Mouse (Mus musculus) erythroblast, adult 5-6 weeks (primary cell): ENCODE measurements around the gene Tcte3. TPM values are rescaled to one million over a fixed set of nuclear protein-coding genes. Genes with fewer than 3 reads are reported as not detected.
"Not testable (repeated sequence)": the region's sequence is repeated elsewhere in the genome, so short reads cannot be mapped to it uniquely, and the experiment has no call there.

ENCODE experiments used
- ATAC-seq: replicated peaks from 2 replicates; pipeline ENCODE4 v1.8.0; 2016; ENCODE audit warnings: moderate number of reproducible peaks, mild to moderate bottlenecking, moderate TSS enrichment, inconsistent platforms; ENCODE audit not compliant: poor library complexity, low FRiP score, severe bottlenecking
- total RNA-seq, 2 experiments: library from RNA; stranded (forward) in 1 of 2; stranded (reverse) in 1 of 2; fragments of 150-400 nt in 1 of 2; fragments of 200-764, 138-1000 nt in 1 of 2; gene quantifications; 2 replicates each; pipeline versions ENCODE4 v1.2.3 to v1.2.4; 2015 to 2017; ENCODE audit warnings: low replicate concordance in 2 of 2

The Tcte3 gene
- total RNA-seq, 2 experiments from 2014 or later, result not detected

DNA sequence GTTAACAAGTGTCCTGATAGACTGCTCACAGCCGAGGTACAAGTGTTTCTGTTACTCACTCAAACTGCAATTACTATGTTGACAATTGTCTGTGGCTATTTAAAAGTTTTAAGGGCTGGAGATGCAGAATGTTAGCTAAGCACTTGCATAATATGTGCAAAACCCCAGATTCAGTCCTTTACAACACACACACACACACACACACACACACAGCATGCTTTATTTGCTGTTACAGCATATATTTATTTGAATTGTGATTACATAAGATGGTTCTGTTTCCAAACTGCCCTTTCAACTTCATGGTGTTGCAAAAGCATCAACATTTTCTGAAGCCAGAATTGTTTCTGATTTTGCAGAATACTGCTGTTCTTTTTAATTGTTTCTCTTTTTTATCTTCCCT is 9.1 kb upstream of the Tcte3 start:
- not testable (repeated sequence) for ATAC-seq

DNA sequence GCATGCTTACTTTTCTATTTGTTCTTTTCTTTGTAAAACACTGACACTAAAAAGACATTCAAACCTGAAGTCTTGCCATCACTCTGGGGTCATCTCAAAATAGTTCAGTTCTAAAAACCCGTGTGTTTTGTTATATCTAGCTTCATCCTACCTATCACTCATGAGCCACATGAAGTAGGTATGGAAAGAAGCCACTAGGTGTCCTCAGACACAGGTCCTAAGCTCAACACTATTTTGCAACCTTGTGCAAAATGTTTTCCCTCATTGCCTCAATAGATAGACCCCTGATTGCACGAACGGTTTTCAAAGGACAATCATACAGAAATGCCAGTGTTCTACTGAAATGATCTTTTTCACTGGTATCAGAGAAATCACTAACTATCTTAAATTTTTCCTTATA is 833 bp downstream of the Tcte3 start:
- peak; percentile 79 for ATAC-seq

DNA sequence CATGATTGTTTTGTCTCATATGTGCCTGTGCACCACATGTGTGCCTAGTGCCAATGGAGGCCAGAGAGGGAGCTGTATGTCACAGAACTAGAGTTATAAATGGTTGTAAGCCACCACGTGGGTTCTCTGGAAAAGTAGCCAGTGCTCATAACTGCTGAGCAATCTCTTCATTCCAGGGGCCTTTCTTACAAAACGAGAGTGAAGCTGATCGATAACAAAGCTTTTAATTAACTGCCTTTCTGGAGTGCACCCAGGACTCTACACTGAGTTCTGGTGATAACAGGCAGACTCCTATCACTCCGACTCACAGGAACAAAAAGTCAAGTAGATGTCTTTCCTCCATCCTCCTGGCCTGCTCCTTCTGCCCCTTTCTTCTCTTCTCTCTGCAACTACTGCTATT is 9.9 kb downstream of the Tcte3 start:
- ATAC-seq, result peak; percentile 50

DNA sequence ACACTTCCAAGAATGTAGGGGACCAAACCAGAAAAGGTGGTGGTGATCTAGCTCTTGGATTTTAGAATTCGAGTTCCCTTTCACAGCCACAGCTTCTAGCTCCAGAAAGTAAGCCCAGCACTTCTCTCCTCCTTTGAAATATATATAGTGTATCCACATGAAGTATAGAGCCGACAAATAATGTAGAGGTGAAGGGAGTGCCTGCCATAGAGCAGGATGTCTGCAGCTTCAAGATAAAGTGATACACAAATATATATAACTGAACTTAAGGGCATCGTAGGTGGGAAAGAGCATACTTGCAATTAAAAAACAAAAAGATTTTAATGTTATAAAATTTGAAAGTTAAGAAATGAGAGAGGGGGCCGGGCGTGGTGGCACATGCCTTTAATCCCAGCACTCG is 15.8 kb downstream of the Tcte3 start:
- ATAC-seq, result peak; percentile 63

DNA sequence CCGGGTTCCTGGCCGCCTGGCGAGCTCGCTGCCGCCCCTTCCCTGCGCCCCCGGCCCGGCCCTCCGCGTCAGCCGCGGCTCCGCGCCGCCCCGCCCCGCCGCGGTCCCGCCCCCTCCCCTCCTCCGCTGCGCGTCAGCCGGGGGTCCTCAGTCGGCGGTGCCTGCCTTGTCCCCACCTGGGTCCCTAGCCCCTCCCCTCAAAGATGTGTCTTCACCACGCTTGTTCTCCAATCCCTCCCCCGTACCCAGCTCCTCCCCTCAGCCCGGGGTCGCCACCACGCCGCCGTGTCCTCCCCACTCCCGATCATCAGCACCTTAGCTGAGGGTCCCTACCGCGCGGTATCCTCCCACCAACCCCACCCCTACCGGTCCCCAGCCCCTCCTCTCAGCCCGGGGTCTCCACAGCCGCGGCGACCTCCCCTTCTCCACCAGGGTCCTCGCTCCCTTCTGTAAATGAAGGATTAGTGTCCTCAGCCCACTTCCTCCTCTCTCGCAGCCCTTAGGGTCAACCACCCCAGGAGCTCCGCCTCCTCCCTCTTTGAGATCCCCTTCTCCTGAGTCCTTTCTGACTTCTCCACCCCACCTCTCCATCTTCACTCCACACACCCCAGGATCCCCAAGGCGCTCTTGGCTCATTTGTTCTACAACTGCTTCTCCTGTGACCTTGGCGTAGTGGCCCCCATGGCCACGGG is 16.6 kb downstream of the Tcte3 start:
- peak; percentile 31; the same call in 1 of the 2 replicates for ATAC-seq

DNA sequence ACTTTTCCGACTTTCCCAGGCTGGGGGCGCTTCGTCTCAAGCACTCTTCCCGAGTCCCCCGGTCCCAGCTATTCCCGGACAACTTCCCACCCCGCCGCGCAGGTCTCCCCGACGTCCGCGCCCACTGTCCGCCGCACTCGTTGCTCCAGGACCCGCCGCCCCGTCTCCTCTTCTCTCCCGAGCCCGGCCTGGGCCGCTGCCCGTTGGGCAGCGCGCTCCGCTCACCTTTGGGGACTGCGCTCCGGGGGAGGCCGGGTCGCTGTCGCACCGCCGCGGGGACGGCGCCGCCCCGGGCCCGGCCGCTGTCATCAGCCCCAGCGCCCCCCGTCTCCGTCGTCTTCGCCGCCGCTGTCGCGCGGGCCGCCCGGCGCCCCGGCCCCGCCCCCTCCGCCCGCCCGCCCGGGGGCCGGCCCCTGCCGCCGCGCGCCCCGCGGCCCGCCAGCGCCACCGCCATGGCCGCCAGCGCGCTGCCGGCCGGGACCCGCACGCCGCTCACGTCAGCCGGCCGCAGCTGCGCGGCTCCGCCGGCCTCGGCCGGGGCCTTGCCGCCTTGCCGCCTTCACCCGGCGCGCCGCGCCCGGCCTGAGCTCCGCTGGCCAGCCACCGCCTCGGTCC is 17.3 kb downstream of the Tcte3 start:
- ATAC-seq, result peak; percentile 38

DNA sequence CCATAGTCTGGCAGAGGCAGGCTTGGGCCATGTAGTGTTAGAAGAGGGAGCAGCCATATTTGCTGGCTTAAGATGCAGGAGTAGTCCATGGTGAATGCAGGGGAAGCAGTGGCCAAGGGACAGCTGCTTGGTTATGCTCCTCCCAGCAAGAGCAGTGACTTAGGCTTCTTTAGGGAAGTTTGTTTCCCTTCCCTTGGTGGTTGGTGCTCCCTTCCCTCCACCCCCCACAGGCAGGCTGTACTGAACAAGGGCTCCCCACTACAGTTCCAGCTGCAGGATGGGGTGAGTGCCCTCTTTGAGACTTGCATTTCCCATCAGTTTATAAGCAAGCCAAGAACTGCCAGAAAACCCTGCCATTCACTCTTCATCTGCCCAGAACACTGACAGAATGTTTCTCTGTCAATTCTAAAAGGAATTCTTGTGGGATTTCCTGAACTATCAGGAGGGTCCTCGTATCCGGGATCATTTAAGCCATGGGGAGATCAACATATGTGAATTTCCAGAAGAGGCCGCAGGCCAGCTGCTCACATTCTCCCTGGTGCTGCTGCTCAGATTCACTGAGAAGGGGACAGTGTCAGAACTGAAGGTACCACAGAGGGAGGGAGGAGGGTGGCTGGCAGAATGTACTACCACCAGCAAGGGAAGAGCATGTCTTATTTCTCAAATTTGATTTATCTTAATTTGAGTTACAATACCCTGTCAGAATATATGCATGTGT is 19.6 kb downstream of the Tcte3 start:
- ATAC-seq, result not testable (repeated sequence)

DNA sequence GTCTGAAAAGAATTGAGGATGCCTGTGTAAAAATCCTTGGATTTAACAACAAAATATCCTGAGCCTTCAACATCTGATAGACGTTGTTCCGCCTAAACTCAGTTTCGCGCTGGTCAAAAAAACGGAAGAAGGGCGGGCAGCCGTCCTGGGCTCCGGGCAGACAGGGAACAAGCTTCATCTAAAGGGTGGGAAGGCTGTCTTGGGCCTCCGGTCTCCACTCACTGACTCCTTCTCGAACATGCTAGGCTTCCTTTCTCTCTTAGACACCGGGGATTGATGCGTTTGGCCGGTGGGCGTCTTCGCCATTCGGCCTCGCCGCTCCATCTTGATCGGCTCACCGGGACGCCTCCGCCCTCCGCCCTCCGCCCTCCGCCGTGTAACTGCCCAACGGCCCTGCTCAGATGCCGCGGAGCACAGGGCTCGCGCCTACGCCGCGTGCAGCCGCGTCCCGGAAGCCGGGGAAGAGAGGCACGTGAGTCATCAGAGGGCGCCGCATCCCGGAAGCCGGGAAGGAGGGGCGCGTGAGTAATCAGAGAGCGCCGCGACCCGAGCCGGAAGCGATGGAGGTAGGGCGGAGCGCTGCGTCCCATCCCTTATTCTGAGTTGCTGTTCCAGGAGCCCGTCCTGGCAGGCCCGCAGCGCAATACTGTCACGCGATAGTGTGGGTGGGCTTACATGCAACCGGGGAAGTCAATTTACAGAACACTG is 31.4 kb downstream of the Tcte3 start, which contains the start of gene Gm3435:
TSS of gene Gm3435 (plus strand) at position 471 of the 708 bp plus-strand sequence.
- peak; percentile 94 for ATAC-seq

DNA sequence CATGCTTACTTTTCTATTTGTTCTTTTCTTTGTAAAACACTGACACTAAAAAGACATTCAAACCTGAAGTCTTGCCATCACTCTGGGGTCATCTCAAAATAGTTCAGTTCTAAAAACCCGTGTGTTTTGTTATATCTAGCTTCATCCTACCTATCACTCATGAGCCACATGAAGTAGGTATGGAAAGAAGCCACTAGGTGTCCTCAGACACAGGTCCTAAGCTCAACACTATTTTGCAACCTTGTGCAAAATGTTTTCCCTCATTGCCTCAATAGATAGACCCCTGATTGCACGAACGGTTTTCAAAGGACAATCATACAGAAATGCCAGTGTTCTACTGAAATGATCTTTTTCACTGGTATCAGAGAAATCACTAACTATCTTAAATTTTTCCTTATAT is 32.2 kb downstream of the Tcte3 start:
- peak; percentile 80 for ATAC-seq

DNA sequence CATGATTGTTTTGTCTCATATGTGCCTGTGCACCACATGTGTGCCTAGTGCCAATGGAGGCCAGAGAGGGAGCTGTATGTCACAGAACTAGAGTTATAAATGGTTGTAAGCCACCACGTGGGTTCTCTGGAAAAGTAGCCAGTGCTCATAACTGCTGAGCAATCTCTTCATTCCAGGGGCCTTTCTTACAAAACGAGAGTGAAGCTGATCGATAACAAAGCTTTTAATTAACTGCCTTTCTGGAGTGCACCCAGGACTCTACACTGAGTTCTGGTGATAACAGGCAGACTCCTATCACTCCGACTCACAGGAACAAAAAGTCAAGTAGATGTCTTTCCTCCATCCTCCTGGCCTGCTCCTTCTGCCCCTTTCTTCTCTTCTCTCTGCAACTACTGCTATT is 41.2 kb downstream of the Tcte3 start:
- peak; percentile 54 for ATAC-seq

DNA sequence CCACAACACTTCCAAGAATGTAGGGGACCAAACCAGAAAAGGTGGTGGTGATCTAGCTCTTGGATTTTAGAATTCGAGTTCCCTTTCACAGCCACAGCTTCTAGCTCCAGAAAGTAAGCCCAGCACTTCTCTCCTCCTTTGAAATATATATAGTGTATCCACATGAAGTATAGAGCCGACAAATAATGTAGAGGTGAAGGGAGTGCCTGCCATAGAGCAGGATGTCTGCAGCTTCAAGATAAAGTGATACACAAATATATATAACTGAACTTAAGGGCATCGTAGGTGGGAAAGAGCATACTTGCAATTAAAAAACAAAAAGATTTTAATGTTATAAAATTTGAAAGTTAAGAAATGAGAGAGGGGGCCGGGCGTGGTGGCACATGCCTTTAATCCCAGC is 47.1 kb downstream of the Tcte3 start:
- ATAC-seq, result peak; percentile 62

DNA sequence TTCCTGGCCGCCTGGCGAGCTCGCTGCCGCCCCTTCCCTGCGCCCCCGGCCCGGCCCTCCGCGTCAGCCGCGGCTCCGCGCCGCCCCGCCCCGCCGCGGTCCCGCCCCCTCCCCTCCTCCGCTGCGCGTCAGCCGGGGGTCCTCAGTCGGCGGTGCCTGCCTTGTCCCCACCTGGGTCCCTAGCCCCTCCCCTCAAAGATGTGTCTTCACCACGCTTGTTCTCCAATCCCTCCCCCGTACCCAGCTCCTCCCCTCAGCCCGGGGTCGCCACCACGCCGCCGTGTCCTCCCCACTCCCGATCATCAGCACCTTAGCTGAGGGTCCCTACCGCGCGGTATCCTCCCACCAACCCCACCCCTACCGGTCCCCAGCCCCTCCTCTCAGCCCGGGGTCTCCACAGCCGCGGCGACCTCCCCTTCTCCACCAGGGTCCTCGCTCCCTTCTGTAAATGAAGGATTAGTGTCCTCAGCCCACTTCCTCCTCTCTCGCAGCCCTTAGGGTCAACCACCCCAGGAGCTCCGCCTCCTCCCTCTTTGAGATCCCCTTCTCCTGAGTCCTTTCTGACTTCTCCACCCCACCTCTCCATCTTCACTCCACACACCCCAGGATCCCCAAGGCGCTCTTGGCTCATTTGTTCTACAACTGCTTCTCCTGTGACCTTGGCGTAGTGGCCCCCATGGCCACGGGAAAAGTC is 48.0 kb downstream of the Tcte3 start:
- ATAC-seq, result peak; percentile 27

DNA sequence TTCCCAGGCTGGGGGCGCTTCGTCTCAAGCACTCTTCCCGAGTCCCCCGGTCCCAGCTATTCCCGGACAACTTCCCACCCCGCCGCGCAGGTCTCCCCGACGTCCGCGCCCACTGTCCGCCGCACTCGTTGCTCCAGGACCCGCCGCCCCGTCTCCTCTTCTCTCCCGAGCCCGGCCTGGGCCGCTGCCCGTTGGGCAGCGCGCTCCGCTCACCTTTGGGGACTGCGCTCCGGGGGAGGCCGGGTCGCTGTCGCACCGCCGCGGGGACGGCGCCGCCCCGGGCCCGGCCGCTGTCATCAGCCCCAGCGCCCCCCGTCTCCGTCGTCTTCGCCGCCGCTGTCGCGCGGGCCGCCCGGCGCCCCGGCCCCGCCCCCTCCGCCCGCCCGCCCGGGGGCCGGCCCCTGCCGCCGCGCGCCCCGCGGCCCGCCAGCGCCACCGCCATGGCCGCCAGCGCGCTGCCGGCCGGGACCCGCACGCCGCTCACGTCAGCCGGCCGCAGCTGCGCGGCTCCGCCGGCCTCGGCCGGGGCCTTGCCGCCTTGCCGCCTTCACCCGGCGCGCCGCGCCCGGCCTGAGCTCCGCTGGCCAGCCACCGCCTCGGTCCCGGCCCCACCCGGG is 48.7 kb downstream of the Tcte3 start:
- peak; percentile 36 for ATAC-seq

DNA sequence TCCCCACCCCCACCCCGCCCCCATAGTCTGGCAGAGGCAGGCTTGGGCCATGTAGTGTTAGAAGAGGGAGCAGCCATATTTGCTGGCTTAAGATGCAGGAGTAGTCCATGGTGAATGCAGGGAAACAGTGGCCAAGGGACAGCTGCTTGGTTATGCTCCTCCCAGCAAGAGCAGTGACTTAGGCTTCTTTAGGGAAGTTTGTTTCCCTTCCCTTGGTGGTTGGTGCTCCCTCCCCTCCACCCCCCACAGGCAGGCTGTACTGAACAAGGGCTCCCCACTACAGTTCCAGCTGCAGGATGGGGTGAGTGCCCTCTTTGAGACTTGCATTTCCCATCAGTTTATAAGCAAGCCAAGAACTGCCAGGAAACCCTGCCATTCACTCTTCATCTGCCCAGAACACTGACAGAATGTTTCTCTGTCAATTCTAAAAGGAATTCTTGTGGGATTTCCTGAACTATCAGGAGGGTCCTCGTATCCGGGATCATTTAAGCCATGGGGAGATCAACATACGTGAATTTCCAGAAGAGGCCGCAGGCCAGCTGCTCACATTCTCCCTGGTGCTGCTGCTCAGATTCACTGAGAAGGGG is 51.1 kb downstream of the Tcte3 start:
- ATAC-seq, result not testable (repeated sequence)

DNA sequence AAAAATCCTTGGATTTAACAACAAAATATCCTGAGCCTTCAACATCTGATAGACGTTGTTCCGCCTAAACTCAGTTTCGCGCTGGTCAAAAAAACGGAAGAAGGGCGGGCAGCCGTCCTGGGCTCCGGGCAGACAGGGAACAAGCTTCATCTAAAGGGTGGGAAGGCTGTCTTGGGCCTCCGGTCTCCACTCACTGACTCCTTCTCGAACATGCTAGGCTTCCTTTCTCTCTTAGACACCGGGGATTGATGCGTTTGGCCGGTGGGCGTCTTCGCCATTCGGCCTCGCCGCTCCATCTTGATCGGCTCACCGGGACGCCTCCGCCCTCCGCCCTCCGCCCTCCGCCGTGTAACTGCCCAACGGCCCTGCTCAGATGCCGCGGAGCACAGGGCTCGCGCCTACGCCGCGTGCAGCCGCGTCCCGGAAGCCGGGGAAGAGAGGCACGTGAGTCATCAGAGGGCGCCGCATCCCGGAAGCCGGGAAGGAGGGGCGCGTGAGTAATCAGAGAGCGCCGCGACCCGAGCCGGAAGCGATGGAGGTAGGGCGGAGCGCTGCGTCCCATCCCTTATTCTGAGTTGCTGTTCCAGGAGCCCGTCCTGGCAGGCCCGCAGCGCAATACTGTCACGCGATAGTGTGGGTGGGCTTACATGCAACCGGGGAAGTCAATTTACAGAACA is 62.8 kb downstream of the Tcte3 start, which contains the start of the genes 9030025P20Rik and Gm3417:
TSS of gene 9030025P20Rik (plus strand) at position 107 of the 677 bp plus-strand sequence.
TSS of gene Gm3417 (minus strand) at position 429 of the 677 bp plus-strand sequence.
- ATAC-seq, result peak; percentile 95

DNA sequence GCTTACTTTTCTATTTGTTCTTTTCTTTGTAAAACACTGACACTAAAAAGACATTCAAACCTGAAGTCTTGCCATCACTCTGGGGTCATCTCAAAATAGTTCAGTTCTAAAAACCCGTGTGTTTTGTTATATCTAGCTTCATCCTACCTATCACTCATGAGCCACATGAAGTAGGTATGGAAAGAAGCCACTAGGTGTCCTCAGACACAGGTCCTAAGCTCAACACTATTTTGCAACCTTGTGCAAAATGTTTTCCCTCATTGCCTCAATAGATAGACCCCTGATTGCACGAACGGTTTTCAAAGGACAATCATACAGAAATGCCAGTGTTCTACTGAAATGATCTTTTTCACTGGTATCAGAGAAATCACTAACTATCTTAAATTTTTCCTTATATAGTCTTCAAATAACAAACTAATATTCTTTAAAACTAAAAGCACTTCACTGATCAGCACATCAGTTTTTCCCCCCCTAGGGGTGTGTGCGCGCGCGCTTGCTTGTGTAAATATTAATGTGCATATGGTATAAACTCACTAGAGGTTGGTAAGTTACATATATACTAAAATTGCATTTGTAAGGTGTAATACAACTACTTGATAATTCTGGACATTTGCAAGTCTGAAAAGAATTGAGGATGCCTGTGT is 63.4 kb downstream of the Tcte3 start:
- peak; percentile 78 for ATAC-seq
